Comparison of ENCODE assay signal across 8 mouse cellular contexts in genomic region chr3:138144642-138145171, GRCm38 (mm10). TPM values are rescaled to one million over a fixed set of nuclear protein-coding genes. Genes with fewer than 3 reads are reported as not detected.
A peak's percentile ranks its signal among the peaks of the same experiment; 100 is the strongest.
DNase-seq lines count a peak whose midpoint lies in the region; ATAC-seq lines count a peak whose summit lies in the region.

Mttp (minus strand) TSS chr3:138144968.

- peak within 1 kb of the TSS; percentile 67 for H3K4me2 ChIP-seq in forebrain, embryonic 13.5 days
- peak within 1 kb of the TSS; percentile 76 for H3K4me2 ChIP-seq in neural tube, embryonic 15.5 days

- peak within 1 kb of the TSS; percentile 99 for H3K27ac ChIP-seq in forebrain, embryonic 13.5 days
- peak within 1 kb of the TSS; percentile 99 for H3K27ac ChIP-seq in neural tube, embryonic 15.5 days (replicated peaks)

- H3K9me3 ChIP-seq in forebrain, embryonic 13.5 days (replicated peaks): no peaks in the 10 kb centered on the region
- no peaks in the 10 kb centered on the region for H3K9me3 ChIP-seq in neural tube, embryonic 15.5 days (replicated peaks)

- peak; percentile 20 for ATAC-seq in forebrain, embryonic 13.5 days
- peak; percentile 7; the same call in 1 of the 2 replicates for ATAC-seq in neural tube, embryonic 15.5 days (ENCODE audit: low FRiP score)

- DNase-seq in MEL-GATA-1-ER (ENCODE audit: extremely low read depth, low read depth): peak; percentile 97
- DNase-seq in cerebellum, adult 11 months: peak; percentile 72
- DNase-seq in heart, postnatal 36 days: peak; percentile 71 to 77
- DNase-seq in layer of hippocampus, adult 18-20 months (ENCODE audit: low spot score in 2 of 2): peak; percentile 69 to 93
- DNase-seq in lung, adult 18-20 months: peak; percentile 68 to 81
- DNase-seq in testis, postnatal 10 days (ENCODE audit: low spot score): peak; percentile 79

- intact Hi-C loops in heart, postnatal 36 days (cut with DNase I): loop anchor here (1.0 to 2.0 kb wide), 4 partner anchors 153 to 366 kb away; partner anchors contain the start of genes Dnajb14 and Lamtor3

- no peaks in the 10 kb centered on the region for H3K27me3 ChIP-seq in forebrain, embryonic 13.5 days
- no peaks in the 10 kb centered on the region for H3K27me3 ChIP-seq in neural tube, embryonic 15.5 days (replicated peaks)

- H3K4me3 ChIP-seq in forebrain, embryonic 13.5 days: peak within 1 kb of the TSS; percentile 62
- H3K4me3 ChIP-seq in neural tube, embryonic 15.5 days (replicated peaks): peak within 1 kb of the TSS; percentile 78

- peak within 1 kb of the TSS; percentile 77 for H3K9ac ChIP-seq in forebrain, embryonic 13.5 days
- H3K9ac ChIP-seq in neural tube, embryonic 15.5 days (replicated peaks): peak within 1 kb of the TSS; percentile 71

- peaks cover 4% of the 10 kb centered on the region for H3K36me3 ChIP-seq in forebrain, embryonic 13.5 days (ENCODE audit: poor library complexity, severe bottlenecking)
- H3K36me3 ChIP-seq in neural tube, embryonic 15.5 days: no peaks in the 10 kb centered on the region

- peaks cover 4% of the 10 kb centered on the region for H3K4me1 ChIP-seq in forebrain, embryonic 13.5 days
- peaks cover 9% of the 10 kb centered on the region; the same call in 1 of the 2 replicates for H3K4me1 ChIP-seq in neural tube, embryonic 15.5 days

- WGBS in forebrain, embryonic 13.5 days: 2% methylated on average over 8 of the region's 8 CpGs
- WGBS in neural tube, embryonic 15.5 days: 3% methylated on average over 8 of the region's 8 CpGs

RNA-seq across cellular contexts. Expression of gene Mttp, which starts in this region (rescaled TPM):
- 10.2 and 11.6 TPM in 2 replicates for polyA plus RNA-seq in forebrain, embryonic 13.5 days (2015; fragmentation: Nextera tagmentation; extraction: Ambion mirVana)
- 1 to 10 TPM; 5.4 to 6.2 TPM for total RNA-seq in heart, postnatal 36 days (2021)
- total RNA-seq in layer of hippocampus, adult 18-20 months (2021): 1 to 10 TPM; 6.8 to 7.1 TPM
- 8.5 and 9.4 TPM in 2 replicates for polyA plus RNA-seq in neural tube, embryonic 15.5 days (2015; fragmentation: Nextera tagmentation; extraction: Ambion mirVana)

Comparison
In these comparisons a context has a peak if more than half of its experiments do, and no peak if none do; other contexts are left out.
1. Peak in every context shown above with its lines: DNase-seq, ATAC-seq, H3K4me3 ChIP-seq and H3K27ac ChIP-seq.